Mouse (Mus musculus) stomach, embryonic 14.5 days (tissue): ENCODE measurements at regions not wholly inside any gene's neighbourhood (a gene's known extent, or its start where the extent isn't known, plus 50 kb on each side); places are given as distances from the start of the nearest gene placed in this dataset.

Experiments used
- ATAC-seq: fragments of 200-750 bp; cut with Nextera tagmentation; 2 replicates; pipeline ENCODE4 v1.8.0; 2017; ENCODE audit warnings: low read depth, moderate TSS enrichment; ENCODE audit not compliant: insufficient number of reproducible peaks, insufficient read depth, low FRiP score
- H3K27ac ChIP-seq: fragments of 300-500 bp; sonication (generic); 2 replicates; pipeline ENCODE4 v1.5.1; 2014; ENCODE audit warnings: mild to moderate bottlenecking, low read length, moderate library complexity, mixed read lengths
- H3K27me3 ChIP-seq: fragments of 300-500 bp; sonication (generic); 2 replicates; pipeline ENCODE4 v1.6.1; 2014; ENCODE audit warnings: low read length, control low read depth, mixed read lengths; ENCODE audit not compliant: control insufficient read depth, insufficient read depth
- H3K36me3 ChIP-seq: fragments of 300-500 bp; sonication (generic); 2 replicates; pipeline ENCODE4 v1.6.1; 2014; ENCODE audit warnings: mild to moderate bottlenecking, control low read depth, low read length, moderate library complexity, mixed read lengths; ENCODE audit not compliant: control insufficient read depth, insufficient read depth
- H3K4me1 ChIP-seq: fragments of 300-500 bp; sonication (generic); 2 replicates; pipeline ENCODE4 v1.6.1; 2014; ENCODE audit warnings: low read length, control low read depth, mixed read lengths; ENCODE audit not compliant: control insufficient read depth, insufficient read depth
- H3K4me2 ChIP-seq: fragments of 300-500 bp; sonication (generic); replicated peaks from 2 replicates; pipeline ENCODE4 v1.6.1; 2014; ENCODE audit warnings: low read depth, low read length, control low read depth
- H3K4me3 ChIP-seq: fragments of 300-500 bp; sonication (generic); 2 replicates; pipeline ENCODE4 v1.5.1; 2014; ENCODE audit warnings: low read depth, low read length, control low read depth
- H3K9ac ChIP-seq: fragments of 300-500 bp; sonication (generic); replicated peaks from 2 replicates; pipeline ENCODE4 v1.6.1; 2014; ENCODE audit warnings: low read depth, mild to moderate bottlenecking, control low read depth, low read length, moderate library complexity, mixed read lengths
- H3K9me3 ChIP-seq: fragments of 300-500 bp; sonication (generic); 2 replicates; pipeline ENCODE4 v1.6.1; 2016; ENCODE audit warnings: low read depth, low read length, control low read depth; ENCODE audit not compliant: control insufficient read depth
- WGBS: fragments of 180-500 bp; shearing (Covaris S2); extraction: QIAGEN DNeasy Blood & Tissue Kit; methylation state at CpG from one replicate; pipeline ENCODE4 v1.1.7; 2014; 5-methylcytosine and 5-hydroxymethylcytosine counted together

DNA sequence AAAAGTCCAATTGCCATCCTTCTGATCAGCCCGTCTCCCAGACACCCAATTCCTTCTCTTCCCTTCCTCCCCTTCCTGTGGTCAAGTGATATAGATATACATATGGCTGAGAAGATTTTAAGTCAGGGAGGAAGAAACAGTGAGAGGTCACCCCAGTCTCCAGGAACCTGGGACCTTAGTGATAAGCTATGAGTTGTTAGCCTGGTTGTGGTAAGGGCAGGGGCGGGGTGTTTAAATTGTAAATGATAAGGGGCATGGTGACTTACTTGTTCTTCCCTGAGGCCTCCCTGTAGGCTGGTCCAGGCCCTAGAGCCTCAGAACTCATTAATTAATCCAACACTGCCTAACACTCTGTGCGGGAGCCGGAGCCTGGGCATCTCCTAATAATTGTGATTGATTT lies 186.5 kb upstream of the Ajap1 start:
- H3K27ac ChIP-seq: no peak overlapping the region
- no peak overlapping the region for H3K9ac ChIP-seq
- no peaks in the 10 kb centered on the region for H3K9me3 ChIP-seq
- no peak overlapping the region for H3K4me2 ChIP-seq
- WGBS: 74% methylated on average over 4 of the region's 4 CpGs
- no peaks in the 10 kb centered on the region for H3K36me3 ChIP-seq
- H3K4me1 ChIP-seq: no peaks in the 10 kb centered on the region
- no peaks in the 10 kb centered on the region for H3K27me3 ChIP-seq
- ATAC-seq: no peak
- H3K4me3 ChIP-seq: no peak overlapping the region

DNA sequence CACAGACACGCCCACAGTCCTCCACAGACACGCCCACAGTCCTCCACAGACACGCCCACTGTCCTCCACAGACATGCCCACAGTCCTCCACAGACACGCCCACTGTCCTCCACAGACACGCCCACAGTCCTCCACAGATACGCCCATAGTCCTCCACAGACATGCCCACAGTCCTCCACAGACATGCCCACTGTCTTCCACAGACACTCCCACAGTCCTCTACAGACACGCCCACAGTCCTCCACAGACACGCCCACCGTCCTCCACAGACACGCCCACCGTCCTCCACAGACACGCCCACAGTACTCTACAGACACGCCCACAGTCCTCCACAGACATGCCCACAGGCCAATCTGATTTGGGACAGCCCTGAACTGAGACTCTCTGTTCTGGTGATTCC lies 187.6 kb upstream of the Ajap1 start:
- H3K27me3 ChIP-seq: no peaks in the 10 kb centered on the region
- H3K9ac ChIP-seq: no peak overlapping the region
- no peak overlapping the region for H3K4me2 ChIP-seq
- H3K36me3 ChIP-seq: no peaks in the 10 kb centered on the region
- ATAC-seq: no peak
- 84% methylated on average over 13 of the region's 13 CpGs for WGBS
- H3K4me1 ChIP-seq: no peaks in the 10 kb centered on the region
- H3K4me3 ChIP-seq: no peak overlapping the region
- H3K9me3 ChIP-seq: no peaks in the 10 kb centered on the region
- H3K27ac ChIP-seq: no peak overlapping the region

DNA sequence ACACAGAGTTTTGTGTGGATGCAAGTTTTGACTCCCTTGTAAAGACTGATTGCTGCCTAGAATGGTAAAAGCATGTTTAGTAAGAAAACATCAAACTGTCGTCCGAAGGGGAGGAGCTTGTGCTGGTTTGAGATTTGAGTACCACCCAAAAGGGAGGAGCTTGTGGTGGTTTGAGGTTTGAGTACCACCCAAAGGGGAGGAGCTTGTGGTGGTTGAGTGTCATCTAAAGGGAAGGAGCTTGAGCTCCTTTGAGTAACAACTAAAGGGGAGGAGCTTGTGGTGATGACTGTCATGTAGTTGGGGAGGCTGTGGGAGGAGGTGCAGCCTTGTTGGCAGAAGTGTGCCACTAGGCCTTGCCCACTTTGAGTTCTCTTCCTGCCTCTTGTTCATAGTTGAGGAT lies 192.8 kb upstream of the Ajap1 start:
- no peaks in the 10 kb centered on the region for H3K27me3 ChIP-seq
- H3K4me3 ChIP-seq: no peak overlapping the region
- H3K36me3 ChIP-seq: no peaks in the 10 kb centered on the region
- H3K27ac ChIP-seq: no peak overlapping the region
- no peak for ATAC-seq
- no peak overlapping the region for H3K4me2 ChIP-seq
- 79% methylated on average over 2 of the region's 2 CpGs for WGBS
- H3K4me1 ChIP-seq: no peaks in the 10 kb centered on the region
- H3K9me3 ChIP-seq: no peaks in the 10 kb centered on the region
- no peak overlapping the region for H3K9ac ChIP-seq

DNA sequence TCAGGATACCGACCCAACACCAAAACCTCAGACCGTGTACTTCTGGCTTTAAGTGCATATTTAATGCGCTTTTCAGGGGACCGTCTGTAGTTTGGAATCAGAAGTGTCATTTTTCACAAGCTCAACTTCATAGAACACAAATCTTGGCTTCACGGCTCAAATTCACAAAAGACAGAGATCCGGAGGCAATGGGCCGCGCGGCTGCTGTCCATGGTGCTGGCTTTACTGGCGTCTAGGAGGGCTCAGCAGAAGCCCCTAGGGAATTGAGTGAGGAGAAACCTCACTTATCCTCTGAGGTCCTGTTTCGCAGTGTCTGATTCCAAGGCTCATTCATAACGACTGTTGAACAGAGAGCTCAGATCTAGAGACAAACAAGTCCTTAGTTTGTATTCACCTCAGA lies 196.5 kb upstream of the Ajap1 start:
- H3K36me3 ChIP-seq: no peaks in the 10 kb centered on the region
- H3K4me1 ChIP-seq: no peaks in the 10 kb centered on the region
- no peak for ATAC-seq
- H3K9me3 ChIP-seq: no peaks in the 10 kb centered on the region
- no peaks in the 10 kb centered on the region for H3K27me3 ChIP-seq
- 25% methylated on average over 12 of the region's 12 CpGs for WGBS
- no peak overlapping the region for H3K4me2 ChIP-seq
- no peak overlapping the region for H3K27ac ChIP-seq
- H3K9ac ChIP-seq: no peak overlapping the region
- no peak overlapping the region for H3K4me3 ChIP-seq

DNA sequence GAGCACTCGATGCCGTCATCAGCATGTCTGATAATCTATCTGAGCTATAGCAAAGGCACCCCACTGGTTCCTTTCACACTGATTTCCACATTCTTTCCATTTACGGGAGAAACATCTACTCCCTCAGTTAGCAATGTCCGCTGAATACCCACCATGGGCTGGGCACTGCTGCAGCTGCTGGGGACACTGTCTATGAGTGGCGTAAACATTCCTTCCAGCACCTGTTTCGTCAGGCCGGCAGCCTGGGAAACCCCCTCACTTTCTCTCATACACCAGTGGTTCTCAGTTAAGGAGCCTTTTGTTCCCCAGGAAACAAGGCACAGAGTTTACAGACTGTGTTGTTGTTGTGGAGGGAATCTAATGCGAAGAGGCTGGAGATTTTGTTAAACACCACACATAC lies 205.8 kb upstream of the Ajap1 start:
- Histone ChIP-seq H3K4me2 (no peak overlapping the region), H3K4me3 (no peak overlapping the region), H3K9me3 (no peaks in the 10 kb centered on the region), H3K27ac (no peak overlapping the region), H3K27me3 (no peaks in the 10 kb centered on the region), H3K9ac (no peak overlapping the region), H3K4me1 (no peaks in the 10 kb centered on the region), H3K36me3 (no peaks in the 10 kb centered on the region)
- ATAC-seq: no peak
- WGBS: 68% methylated on average over 8 of the region's 8 CpGs

DNA sequence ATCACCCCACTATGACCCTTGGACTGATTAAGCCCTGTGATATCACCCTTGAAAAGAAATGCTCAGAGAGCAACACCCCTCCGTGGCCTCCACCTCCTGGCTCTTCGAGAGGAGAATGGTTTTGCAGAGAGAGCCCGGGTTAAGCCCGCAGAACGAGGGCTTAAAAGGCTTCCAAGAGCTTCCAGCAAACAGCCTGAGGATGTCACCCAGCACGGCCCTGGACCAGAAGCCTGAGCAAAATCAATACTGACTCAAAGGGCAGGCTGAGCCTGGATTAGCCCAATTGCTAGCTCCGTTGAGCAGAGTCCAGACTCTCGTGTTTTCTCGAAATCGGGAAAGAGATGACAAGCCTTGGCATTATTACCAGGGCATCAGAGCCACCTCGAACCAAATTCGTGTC lies 211.3 kb upstream of the Ajap1 start:
- Histone ChIP-seq H3K9ac (no peak overlapping the region), H3K27me3 (no peaks in the 10 kb centered on the region), H3K4me3 (no peak overlapping the region), H3K4me2 (no peak overlapping the region), H3K36me3 (no peaks in the 10 kb centered on the region), H3K4me1 (no peaks in the 10 kb centered on the region), H3K27ac (no peak overlapping the region), H3K9me3 (no peaks in the 10 kb centered on the region)
- no peak for ATAC-seq
- WGBS: 66% methylated on average over 12 of the region's 12 CpGs

DNA sequence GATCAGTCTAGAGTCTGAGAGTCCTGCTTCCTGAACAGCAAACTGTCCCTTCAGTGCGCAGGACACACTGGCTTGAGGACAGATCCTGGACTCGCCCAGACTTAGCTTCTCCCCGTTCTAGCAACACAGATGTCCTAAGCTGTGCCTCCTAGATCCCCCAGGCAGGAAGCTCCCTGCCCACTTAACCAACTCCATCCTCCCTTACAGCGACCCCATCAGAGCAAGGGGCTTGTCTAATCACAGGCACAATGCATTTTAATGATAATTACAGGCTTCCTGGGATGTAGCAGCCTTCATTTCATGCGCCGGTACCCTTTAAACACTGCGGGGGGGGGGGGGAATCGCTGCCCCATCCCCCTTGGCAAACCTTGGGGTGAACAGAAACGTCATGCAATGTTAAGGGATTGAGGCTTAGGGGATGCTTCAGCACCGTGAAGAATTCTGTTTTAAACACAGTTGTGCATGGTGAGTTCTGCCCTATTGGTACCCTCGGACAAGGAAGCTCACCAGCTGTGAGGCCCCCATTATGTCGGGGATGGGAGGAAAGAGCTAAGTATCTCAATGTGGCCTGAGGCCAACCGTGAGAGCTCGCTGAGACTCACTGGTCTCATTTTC lies 213.9 kb upstream of the Ajap1 start:
- Histone ChIP-seq H3K9me3 (no peaks in the 10 kb centered on the region), H3K27ac (no peak overlapping the region), H3K4me3 (no peak overlapping the region), H3K27me3 (no peaks in the 10 kb centered on the region), H3K36me3 (no peaks in the 10 kb centered on the region), H3K4me1 (no peaks in the 10 kb centered on the region), H3K9ac (no peak overlapping the region), H3K4me2 (no peak overlapping the region)
- no peak for ATAC-seq
- WGBS: 49% methylated on average over 14 of the region's 14 CpGs

DNA sequence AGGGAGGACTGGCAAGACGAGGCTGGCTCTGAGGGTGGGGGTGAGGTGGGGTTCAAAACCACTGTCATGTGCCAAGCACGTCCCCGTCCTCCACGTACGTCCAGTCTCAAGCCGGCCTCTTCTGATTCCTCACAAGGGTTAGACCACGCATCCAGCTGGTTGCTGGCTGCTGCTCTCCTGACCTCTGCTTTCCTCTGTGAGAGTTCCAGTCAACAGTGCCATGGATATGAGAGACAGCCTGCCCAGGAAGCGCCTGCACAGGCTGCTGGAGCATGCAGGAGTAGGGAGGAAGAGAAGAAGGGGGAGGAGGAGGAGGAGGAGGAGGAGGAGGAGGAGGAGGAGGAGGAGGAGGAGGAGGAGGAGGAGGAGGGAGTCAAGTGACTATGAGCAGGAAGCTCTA lies 224.6 kb upstream of the Ajap1 start:
- Histone ChIP-seq H3K4me1 (no peaks in the 10 kb centered on the region), H3K9me3 (no peaks in the 10 kb centered on the region), H3K36me3 (no peaks in the 10 kb centered on the region), H3K9ac (no peak overlapping the region), H3K4me3 (no peak overlapping the region), H3K27me3 (no peaks in the 10 kb centered on the region), H3K4me2 (no peak overlapping the region), H3K27ac (no peak overlapping the region)
- ATAC-seq: no peak
- 58% methylated on average over 8 of the region's 8 CpGs for WGBS

DNA sequence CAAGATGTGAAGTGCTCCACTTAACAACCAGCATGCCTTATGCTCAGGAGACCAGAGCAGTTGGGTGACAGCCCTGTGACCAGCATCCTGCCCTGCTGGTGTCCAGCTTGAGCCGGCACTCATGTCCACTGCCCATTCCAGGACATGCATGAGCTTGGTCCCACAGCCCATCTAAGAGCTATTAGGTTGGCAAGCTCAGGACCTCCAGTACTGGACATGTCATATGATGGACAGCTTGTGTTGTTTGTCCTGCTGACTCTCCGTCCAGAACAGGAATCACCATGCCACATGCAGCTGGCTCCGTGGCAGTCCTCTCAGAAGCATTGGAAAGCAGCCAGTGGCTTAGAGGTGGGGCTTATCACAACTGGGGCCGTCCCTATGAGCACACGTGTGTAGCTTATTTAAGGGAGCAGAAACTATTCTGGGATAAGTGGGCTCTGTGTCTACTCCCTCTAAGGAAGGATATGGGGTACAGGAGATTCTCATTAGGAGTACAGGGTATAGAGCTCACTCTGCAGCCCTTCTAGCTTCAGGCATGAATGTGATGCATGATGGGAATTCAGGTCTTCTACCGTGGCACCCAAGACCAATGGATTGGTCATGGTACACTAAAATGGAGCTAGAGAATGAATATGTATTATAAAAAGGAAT lies 232.5 kb upstream of the Ajap1 start:
- ATAC-seq: no peak
- no peak overlapping the region for H3K9ac ChIP-seq
- no peaks in the 10 kb centered on the region for H3K4me1 ChIP-seq
- no peak overlapping the region for H3K4me2 ChIP-seq
- no peak overlapping the region for H3K4me3 ChIP-seq
- no peak overlapping the region for H3K27ac ChIP-seq
- H3K9me3 ChIP-seq: no peaks in the 10 kb centered on the region
- 51% methylated on average over 6 of the region's 6 CpGs for WGBS
- no peaks in the 10 kb centered on the region for H3K36me3 ChIP-seq
- H3K27me3 ChIP-seq: no peaks in the 10 kb centered on the region
